Mouse (Mus musculus) erythroblast, embryonic 14.5 days (primary cell): Measurements from ENCODE around the gene Dpep1.

ENCODE experiments used
- GATA1 ChIP-seq: IDR thresholded peaks from 2 replicates; pipeline ENCODE4 v1.6.1; 2012; ENCODE audit warnings: low read length, inconsistent platforms, mixed read lengths
- TAL1 ChIP-seq: IDR thresholded peaks from 3 replicates; pipeline ENCODE4 v1.6.1; 2012; ENCODE audit warnings: low read length, inconsistent platforms, mixed read lengths

DNA sequence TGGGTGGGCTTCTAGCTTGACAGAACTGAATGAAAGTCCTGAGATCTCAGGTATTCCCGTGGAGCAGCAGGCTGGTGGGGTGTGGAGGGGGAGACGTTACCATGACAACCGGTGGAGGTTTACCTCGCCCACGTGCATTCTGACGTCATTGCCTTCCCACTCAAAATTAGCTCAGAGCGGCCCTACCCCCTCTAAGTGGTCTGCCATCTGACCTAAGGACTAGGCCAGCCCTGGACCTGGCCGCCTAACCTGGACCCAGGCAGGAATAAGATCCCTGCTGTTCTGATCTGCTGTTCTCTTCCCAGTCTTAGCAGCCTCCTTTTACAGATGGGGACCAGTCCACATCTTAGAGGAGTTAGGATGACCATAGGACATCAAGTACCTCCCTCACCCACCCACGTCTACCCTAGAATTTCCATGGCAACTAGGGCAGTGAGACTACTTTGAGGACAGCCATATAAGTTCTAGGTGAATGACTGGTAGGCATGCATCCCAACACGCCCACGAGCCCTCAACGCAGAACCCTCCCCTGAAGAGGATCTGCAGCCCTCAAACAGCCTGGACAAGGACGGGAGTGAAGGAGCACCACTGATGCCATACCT lies 49.0 kb downstream of the Dpep1 start:
- no peak for TF ChIP-seq GATA1
- TF ChIP-seq TAL1 = no peak
